Mouse (Mus musculus) embryonic facial prominence, embryonic 13.5 days (tissue): ENCODE data around the gene Hsd17b13. TPM values are rescaled to one million over a fixed set of nuclear protein-coding genes. Genes with fewer than 3 reads are reported as not detected.
"Not testable (repeated sequence)": the region's sequence is repeated elsewhere in the genome, so short reads cannot be mapped to it uniquely, and the experiment has no call there.

Experiments
- ATAC-seq: fragments of 200-750 bp; cut with Nextera tagmentation; 2 replicates; pipeline ENCODE4 v1.8.0; 2017; ENCODE audit warnings: low read depth; ENCODE audit not compliant: insufficient number of reproducible peaks, insufficient read depth, low FRiP score, low TSS enrichment
- H3K27ac ChIP-seq: fragments of 300-500 bp; sonication (generic); 2 replicates; pipeline ENCODE4 v1.5.1; 2015; ENCODE audit warnings: moderate library complexity, mild to moderate bottlenecking, inconsistent platforms
- H3K27me3 ChIP-seq: fragments of 300-500 bp; sonication (generic); 2 replicates; pipeline ENCODE4 v1.6.1; 2015; ENCODE audit warnings: mild to moderate bottlenecking, inconsistent platforms
- H3K36me3 ChIP-seq: fragments of 300-500 bp; sonication (generic); 2 replicates; pipeline ENCODE4 v1.6.1; 2015; ENCODE audit warnings: mild to moderate bottlenecking, inconsistent platforms
- H3K4me1 ChIP-seq: fragments of 300-500 bp; sonication (generic); 2 replicates; pipeline ENCODE4 v1.6.1; 2015; ENCODE audit warnings: inconsistent platforms
- H3K4me2 ChIP-seq: fragments of 300-500 bp; sonication (generic); 2 replicates; pipeline ENCODE4 v1.6.1; 2015; ENCODE audit warnings: moderate library complexity, mild to moderate bottlenecking, inconsistent platforms
- H3K4me3 ChIP-seq: fragments of 300-500 bp; sonication (generic); 2 replicates; pipeline ENCODE4 v1.5.1; 2015; ENCODE audit warnings: mild to moderate bottlenecking, inconsistent platforms
- H3K9ac ChIP-seq: fragments of 300-500 bp; sonication (generic); 2 replicates; pipeline ENCODE4 v1.6.1; 2015; ENCODE audit warnings: mild to moderate bottlenecking, inconsistent platforms
- H3K9me3 ChIP-seq: fragments of 300-500 bp; sonication (generic); 2 replicates; pipeline ENCODE4 v1.6.1; 2016; ENCODE audit warnings: inconsistent platforms
- WGBS: fragments of 180-500 bp; shearing (Covaris S2); methylation state at CpG from one replicate; pipeline ENCODE4 v1.1.7; 2015; ENCODE audit warnings: mixed read lengths; 5-methylcytosine and 5-hydroxymethylcytosine counted together
- polyA plus RNA-seq: library from polyadenylated mRNA; unstranded; fragments of >200 nt; fragmentation: Nextera tagmentation; extraction: Ambion mirVana; gene quantifications from 2 replicates; pipeline ENCODE4 v1.2.1, GENCODE M21; 2015

The Hsd17b13 gene
- polyA plus RNA-seq, result 0.54 TPM in 1 of 2 replicates, not detected in the other

DNA sequence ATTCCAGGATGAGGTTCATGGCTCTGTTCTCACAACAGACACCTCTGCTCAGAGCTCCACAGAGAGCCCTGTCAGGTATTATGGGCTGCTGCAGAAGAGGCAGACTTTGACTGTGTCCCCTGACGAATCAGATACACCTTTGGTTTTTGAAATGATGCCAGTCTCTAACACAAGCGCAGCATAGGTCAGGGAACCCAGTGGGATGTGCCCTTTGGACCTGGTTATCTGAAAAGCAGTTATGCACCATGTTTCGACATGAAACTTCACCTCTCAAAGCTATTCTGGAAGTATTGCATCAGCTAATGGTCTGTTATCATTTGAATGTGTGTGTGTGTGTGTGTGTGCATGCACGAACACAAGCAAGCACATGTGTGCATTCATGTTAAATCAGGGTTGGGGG lies at the start of gene Hsd17b13:
Hsd17b13 (minus strand) TSS at position 114 of the 400 bp plus-strand sequence.
- ATAC-seq, result no peak
- Histone ChIP-seq H3K36me3 (no peaks in the 10 kb centered on the region), H3K9ac (no peak within 1 kb of the TSS), H3K4me2 (no peak within 1 kb of the TSS), H3K4me3 (no peak within 1 kb of the TSS), H3K27ac (no peak within 1 kb of the TSS), H3K4me1 (0 out of 2 replicates have a peak, but pooled peaks cover 2% of the 10 kb centered on the region), H3K27me3 (no peaks in the 10 kb centered on the region; the same call in 1 of the 2 replicates), H3K9me3 (no peaks in the 10 kb centered on the region)
- WGBS, result 83% methylated on average over 4 of the region's 4 CpGs

DNA sequence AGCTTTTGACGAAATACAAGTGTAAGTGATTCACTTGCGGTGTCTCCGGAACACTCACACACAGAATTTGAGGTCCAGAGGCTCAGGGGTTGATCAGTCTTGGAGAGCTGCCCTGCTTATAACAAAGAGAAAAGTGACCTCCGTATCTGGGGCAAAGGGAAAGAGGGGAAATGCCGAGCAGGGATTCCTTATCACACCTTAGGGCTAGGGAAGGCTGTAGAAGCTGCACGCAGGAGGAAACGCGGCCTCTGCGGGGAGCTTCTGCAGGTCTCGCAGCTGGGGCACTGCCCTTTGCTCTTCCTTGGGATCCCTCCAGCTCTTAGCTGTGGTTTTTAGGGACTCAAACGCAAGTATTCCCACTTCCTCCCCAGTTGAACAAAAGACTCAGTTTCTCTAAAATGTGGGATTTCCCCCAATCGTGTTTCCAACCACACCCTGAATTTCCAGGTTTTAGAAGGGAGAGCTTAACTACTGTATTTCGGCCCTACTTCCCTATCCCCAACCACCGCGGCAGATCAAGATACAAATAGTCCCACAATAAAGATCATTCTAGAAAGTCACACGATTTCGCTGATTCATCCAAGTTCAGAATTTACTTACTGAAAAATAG lies 48.1 kb upstream of the Hsd17b13 start:
- Histone ChIP-seq H3K4me3 (no peak overlapping the region), H3K4me2 (no peak overlapping the region), H3K4me1 (peaks cover 20% of the 10 kb centered on the region; the same call in 1 of the 2 replicates), H3K36me3 (no peaks in the 10 kb centered on the region), H3K9ac (no peak overlapping the region), H3K9me3 (no peaks in the 10 kb centered on the region), H3K27me3 (peaks cover 15% of the 10 kb centered on the region), H3K27ac (no peak overlapping the region)
- 37% methylated on average over 17 of the region's 17 CpGs for WGBS
- no peak for ATAC-seq

DNA sequence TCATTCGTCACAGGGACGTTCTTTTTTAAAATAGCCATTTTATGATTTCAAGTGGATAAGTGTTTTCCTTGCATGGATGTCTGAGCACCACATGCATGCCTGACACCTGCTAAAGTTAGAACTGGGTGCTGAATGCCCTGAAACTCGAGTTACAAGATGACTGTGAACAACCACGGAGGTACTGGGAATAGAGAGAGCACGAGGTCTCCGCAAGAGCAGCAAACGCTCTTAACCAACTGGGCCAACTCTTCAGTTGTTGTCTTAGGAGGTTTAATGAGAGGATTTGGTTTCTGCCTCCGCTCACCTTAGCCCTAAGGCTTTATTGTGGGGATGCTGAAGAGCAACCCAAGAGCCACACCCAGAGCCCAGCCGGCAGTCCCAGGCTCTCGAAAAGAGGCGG lies 47.6 kb upstream of the Hsd17b13 start:
- ATAC-seq, result no peak
- no peak overlapping the region for H3K4me2 ChIP-seq
- peaks cover 15% of the 10 kb centered on the region for H3K27me3 ChIP-seq
- no peaks in the 10 kb centered on the region for H3K9me3 ChIP-seq
- no peak overlapping the region for H3K27ac ChIP-seq
- no peak overlapping the region for H3K4me3 ChIP-seq
- H3K36me3 ChIP-seq, result no peaks in the 10 kb centered on the region
- 51% methylated on average over 11 of the region's 11 CpGs for WGBS
- no peak overlapping the region for H3K9ac ChIP-seq
- peaks cover 20% of the 10 kb centered on the region; the same call in 1 of the 2 replicates for H3K4me1 ChIP-seq

DNA sequence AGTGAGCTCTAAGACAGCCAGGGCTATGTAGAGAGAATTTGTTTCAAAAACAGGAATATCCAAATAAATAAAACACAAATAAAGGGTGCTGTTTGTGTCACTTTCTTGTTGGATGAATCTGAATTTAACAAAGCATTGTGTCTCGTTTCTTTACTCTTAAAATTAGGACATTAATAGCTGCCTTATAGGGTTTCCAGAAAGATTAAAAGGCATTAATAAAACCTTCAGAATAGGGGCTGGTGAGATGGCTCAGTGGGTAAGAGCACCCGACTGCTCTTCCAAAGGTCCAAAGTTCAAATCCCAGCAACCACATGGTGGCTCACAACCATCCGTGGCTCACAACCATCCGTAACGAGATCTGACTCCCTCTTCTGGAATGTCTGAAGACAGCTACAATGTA lies 47.0 kb upstream of the Hsd17b13 start:
- not testable (repeated sequence) for ATAC-seq, H3K9me3 ChIP-seq, H3K9ac ChIP-seq, H3K4me2 ChIP-seq, H3K4me3 ChIP-seq, H3K27ac ChIP-seq, H3K36me3 ChIP-seq
- 72% methylated on average over 5 of the region's 5 CpGs for WGBS
- H3K27me3 ChIP-seq, result peaks cover 15% of the 10 kb centered on the region
- peaks cover 20% of the 10 kb centered on the region; the same call in 1 of the 2 replicates for H3K4me1 ChIP-seq

DNA sequence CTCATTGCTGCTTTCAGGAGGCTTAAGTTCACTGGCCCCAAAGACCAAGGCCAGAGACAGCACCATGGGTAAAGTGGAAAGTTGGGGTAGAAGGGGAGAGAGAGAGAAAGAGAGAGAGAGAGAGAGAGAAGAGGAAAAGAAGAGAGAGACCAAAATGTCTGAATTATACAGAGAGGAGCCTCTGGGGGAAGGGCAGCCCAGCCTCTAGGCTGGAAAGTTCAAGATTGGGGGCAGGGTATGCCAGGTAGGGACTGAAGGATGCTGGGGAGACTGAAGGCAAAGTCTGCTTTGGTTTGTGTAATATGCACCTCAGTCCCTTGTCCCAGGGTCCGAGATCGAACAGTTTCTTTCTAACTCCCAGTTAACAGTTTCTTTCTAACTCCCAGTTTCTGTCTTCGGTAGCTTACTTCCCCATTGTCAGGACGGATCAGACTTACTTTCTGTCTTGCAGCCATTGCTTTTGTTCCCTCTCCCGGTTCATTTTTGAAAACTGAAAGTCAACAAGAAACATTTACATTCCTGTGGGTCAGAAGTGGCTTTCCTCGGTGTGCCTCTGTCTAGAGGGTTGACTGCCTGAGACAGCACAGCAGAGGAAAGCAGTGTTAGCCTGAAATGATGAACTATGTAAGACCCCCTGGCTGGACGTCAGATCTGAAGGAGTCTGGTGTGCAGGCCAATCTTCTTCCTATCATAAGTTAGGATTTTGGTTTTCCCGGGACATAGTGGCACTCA lies 46.2 kb upstream of the Hsd17b13 start:
- Histone ChIP-seq H3K9me3 (no peaks in the 10 kb centered on the region), H3K4me1 (peaks cover 20% of the 10 kb centered on the region; the same call in 1 of the 2 replicates), H3K4me2 (no peak overlapping the region), H3K9ac (no peak overlapping the region), H3K36me3 (no peaks in the 10 kb centered on the region), H3K27ac (no peak overlapping the region), H3K27me3 (peaks cover 15% of the 10 kb centered on the region), H3K4me3 (no peak overlapping the region)
- ATAC-seq, result no peak
- 73% methylated on average over 8 of the region's 8 CpGs for WGBS

DNA sequence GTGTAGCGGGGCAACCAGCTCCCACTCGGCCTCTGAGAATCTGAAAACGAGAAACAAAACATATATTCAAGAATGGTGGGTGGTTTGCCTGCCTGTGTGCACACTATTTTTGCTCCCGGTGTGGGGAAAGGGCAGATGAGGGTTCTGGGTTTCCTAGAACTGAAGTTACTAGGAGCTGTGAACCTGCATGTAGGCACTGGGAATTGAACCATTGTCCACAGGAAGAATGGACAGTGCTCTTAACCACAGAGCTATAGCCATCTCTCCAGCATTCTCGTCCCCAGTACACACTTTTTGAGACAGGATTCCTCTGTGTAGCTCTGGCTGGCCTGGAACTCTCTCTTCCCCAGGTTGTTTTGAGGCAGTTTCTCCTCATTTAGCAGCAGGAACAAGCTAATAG lies 45.3 kb upstream of the Hsd17b13 start:
- Histone ChIP-seq H3K4me2 (peak overlapping the region; percentile 71), H3K9ac (no peak overlapping the region), H3K4me3 (no peak overlapping the region), H3K27me3 (peaks cover 15% of the 10 kb centered on the region), H3K9me3 (no peaks in the 10 kb centered on the region), H3K27ac (no peak overlapping the region), H3K4me1 (peaks cover 20% of the 10 kb centered on the region; the same call in 1 of the 2 replicates), H3K36me3 (peaks cover 5% of the 10 kb centered on the region; the same call in 1 of the 2 replicates)
- ATAC-seq, result no peak
- WGBS, result 30% methylated on average over 5 of the region's 5 CpGs

DNA sequence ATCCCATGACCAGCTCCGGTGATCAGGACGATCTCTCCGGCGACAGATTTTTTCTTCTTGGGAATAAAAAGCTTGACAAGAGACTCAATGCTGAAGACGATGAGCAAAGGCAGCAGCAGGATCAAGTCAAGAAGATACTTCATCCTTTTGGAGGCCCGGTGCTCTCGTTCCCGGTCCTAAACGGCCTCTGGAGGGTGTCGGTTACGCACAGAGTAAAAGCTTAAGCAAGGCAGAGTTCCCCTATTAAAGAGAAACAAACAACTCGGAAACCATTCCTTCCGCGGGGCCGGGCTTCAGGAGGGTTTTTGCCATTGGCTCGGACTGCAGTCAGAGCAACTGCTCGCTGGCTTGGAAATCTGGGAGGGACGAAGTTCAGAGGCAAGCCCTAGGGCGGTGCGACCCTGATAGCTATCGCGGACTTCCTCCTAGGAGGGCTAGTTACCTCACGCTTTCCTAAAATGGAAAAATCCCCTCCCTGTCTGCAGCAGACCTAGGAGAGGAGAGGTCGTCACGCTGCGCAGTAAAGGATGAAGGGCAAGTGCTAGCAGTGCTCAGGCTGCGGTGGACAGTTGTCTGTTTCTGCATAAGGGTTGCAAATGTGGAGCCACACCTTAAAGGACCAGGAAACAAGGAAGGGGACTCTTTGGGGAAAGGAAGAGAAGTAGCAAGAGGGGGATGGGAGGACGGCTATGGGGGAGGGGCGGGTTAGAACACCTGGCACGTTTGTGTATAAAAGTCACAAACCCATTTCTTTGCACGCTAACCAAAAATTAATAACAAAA lies 44.6 kb upstream of the Hsd17b13 start, which contains the start of gene Hsd17b11:
Hsd17b11 (minus strand) TSS at position 323 of the 782 bp plus-strand sequence.
- H3K27ac ChIP-seq, result peak within 1 kb of the TSS; percentile 79
- peak within 1 kb of the TSS; percentile 50 for H3K4me3 ChIP-seq
- WGBS, result 1% methylated on average over 31 of the region's 31 CpGs
- peaks cover 20% of the 10 kb centered on the region; the same call in 1 of the 2 replicates for H3K4me1 ChIP-seq
- peak; percentile 77; the same call in 1 of the 2 replicates for ATAC-seq
- H3K27me3 ChIP-seq, result peaks cover 15% of the 10 kb centered on the region
- no peaks in the 10 kb centered on the region for H3K9me3 ChIP-seq
- H3K9ac ChIP-seq, result peak within 1 kb of the TSS; percentile 70
- peaks cover 12% of the 10 kb centered on the region for H3K36me3 ChIP-seq
- peak within 1 kb of the TSS; percentile 71 for H3K4me2 ChIP-seq

DNA sequence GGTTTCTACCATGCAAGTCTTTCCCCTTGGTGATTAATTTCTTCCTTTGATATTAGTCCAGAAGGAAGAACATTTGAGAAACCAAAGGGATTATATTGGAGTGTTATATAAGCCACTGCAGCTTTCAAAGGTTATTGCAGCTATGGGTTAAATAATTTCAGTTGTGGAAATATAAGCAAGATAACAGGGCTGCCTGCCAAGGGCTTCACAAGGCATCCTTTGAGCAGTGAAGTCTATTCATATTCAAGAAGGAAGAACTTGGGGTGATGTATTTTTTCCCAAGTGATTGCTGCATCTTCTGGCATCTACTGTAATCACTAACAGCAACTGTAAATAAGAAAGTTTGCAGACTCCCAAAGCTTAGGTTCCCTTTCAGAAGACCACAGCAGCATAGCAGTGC lies 34.2 kb upstream of the Hsd17b13 start:
- ATAC-seq, result no peak
- Histone ChIP-seq H3K36me3 (peaks cover 4% of the 10 kb centered on the region; the same call in 1 of the 2 replicates), H3K4me2 (no peak overlapping the region), H3K4me3 (no peak overlapping the region), H3K9me3 (no peaks in the 10 kb centered on the region), H3K27ac (no peak overlapping the region), H3K9ac (no peak overlapping the region), H3K4me1 (no peaks in the 10 kb centered on the region), H3K27me3 (no peaks in the 10 kb centered on the region)

DNA sequence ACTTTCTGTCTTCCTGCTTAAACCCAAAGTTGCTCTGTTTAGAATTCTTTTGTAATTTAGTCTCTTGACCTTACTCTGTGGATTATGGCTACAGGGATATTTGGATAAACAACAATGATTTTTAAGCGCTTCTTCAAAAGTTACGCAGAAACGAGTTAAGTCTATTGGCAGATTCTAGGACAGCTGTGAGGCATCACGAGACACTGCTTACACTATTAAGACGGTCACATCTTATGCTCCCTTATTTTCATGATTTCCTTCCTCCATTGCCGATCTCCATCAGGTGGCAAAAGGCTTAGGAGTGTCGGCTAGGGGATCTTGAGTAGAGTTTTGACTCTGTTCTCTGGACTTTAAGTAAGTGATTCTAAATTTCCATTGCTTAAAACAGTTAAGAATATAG lies 33.1 kb upstream of the Hsd17b13 start:
- no peak overlapping the region for H3K9ac ChIP-seq
- no peak overlapping the region for H3K27ac ChIP-seq
- H3K4me1 ChIP-seq, result no peaks in the 10 kb centered on the region
- no peak overlapping the region for H3K4me2 ChIP-seq
- no peak overlapping the region for H3K4me3 ChIP-seq
- no peaks in the 10 kb centered on the region for H3K27me3 ChIP-seq
- H3K9me3 ChIP-seq, result no peaks in the 10 kb centered on the region
- WGBS, result 91% methylated on average over 7 of the region's 7 CpGs
- no peak for ATAC-seq
- H3K36me3 ChIP-seq, result no peaks in the 10 kb centered on the region; the same call in 1 of the 2 replicates

DNA sequence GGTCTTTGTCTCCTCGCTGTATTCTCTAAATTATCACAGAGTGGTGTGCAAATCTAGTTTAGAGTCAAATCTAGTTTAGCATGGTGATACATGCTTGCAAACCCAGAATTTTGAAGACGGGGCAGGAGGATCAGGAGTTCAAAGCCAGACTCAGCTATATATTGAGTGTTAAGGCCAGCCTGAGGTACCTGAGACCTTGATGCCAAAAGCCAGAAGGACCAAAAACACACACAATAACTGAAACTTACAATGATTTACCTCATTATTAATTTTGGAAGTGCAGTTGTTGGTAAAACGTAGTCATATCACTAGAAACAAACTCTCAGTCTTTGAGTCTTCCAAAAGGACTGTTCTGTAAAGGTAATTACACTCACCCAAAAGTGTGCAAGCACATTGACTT lies 32.2 kb upstream of the Hsd17b13 start:
- H3K4me3 ChIP-seq, result no peak overlapping the region
- H3K9me3 ChIP-seq, result no peaks in the 10 kb centered on the region
- H3K27me3 ChIP-seq, result no peaks in the 10 kb centered on the region
- no peak for ATAC-seq
- no peak overlapping the region for H3K27ac ChIP-seq
- no peaks in the 10 kb centered on the region; the same call in 1 of the 2 replicates for H3K36me3 ChIP-seq
- H3K9ac ChIP-seq, result no peak overlapping the region
- H3K4me2 ChIP-seq, result no peak overlapping the region
- WGBS, result 88% methylated on average over 3 of the region's 3 CpGs
- no peaks in the 10 kb centered on the region for H3K4me1 ChIP-seq

DNA sequence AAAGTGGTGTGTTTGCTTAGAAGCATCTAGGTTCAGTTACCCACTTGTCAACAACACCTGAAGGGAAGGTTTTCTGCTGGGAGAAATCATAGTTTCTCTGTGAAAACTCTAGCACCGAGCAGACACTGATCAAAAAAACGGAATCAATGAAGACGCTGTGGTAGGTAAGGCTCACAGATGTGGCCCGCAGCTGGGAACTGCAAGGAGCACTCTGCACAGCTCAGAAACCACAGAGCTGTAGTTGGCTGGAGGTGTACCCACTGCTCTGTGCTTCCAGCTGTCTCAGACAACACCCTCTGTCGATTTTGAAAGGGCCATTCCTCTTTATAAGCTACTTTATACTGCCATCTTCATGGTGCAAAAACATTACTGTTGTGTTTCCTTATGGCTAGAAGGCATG lies 30.6 kb upstream of the Hsd17b13 start:
- no peaks in the 10 kb centered on the region for H3K9me3 ChIP-seq
- ATAC-seq, result no peak
- no peaks in the 10 kb centered on the region for H3K27me3 ChIP-seq
- no peak overlapping the region for H3K4me3 ChIP-seq
- H3K4me2 ChIP-seq, result no peak overlapping the region
- no peaks in the 10 kb centered on the region for H3K4me1 ChIP-seq
- no peak overlapping the region for H3K27ac ChIP-seq
- H3K36me3 ChIP-seq, result no peaks in the 10 kb centered on the region; the same call in 1 of the 2 replicates
- 75% methylated on average over 5 of the region's 5 CpGs for WGBS
- H3K9ac ChIP-seq, result no peak overlapping the region
